Mouse (Mus musculus): ENCODE results near the gene Lrrc10b. TPM values are rescaled to one million over a fixed set of nuclear protein-coding genes. Genes with fewer than 3 reads are reported as not detected.

Lrrc10b gene
- total RNA-seq, 1 experiment from 2014 or later = 2.2 TPM

Other genes with a start within 250 kb of the Lrrc10b start
- gene Myrf, start 216.7 kb downstream of the Lrrc10b start, total RNA-seq (2021) = 0.67 and 1.4 TPM in 2 replicates
- gene Dagla, start 152.6 kb downstream of the Lrrc10b start, total RNA-seq (2021) = 5.5 and 7.3 TPM in 2 replicates
- 21.6 and 27.9 TPM in 2 replicates for gene Syt7, start 68.4 kb downstream of the Lrrc10b start, total RNA-seq (2021)
- gene Ppp1r32, start 25.5 kb upstream of the Lrrc10b start, total RNA-seq (2021) = 0.88 TPM in 1 of 2 replicates, not detected in the other
- 59.8 and 70.4 TPM in 2 replicates for gene Cpsf7, start 67.8 kb upstream of the Lrrc10b start, total RNA-seq (2021)
- 60.6 and 63.5 TPM in 2 replicates for gene Sdhaf2, start 68.7 kb upstream of the Lrrc10b start, total RNA-seq (2021)
- gene Tmem216, start 98.8 kb upstream of the Lrrc10b start, total RNA-seq (2021) = 16.2 and 20.6 TPM in 2 replicates
- gene Cyb561a3, start 119.7 kb upstream of the Lrrc10b start, total RNA-seq (2021) = 18.4 and 25.3 TPM in 2 replicates
- gene Tmem138, start 119.9 kb upstream of the Lrrc10b start, total RNA-seq (2021) = 8.4 and 13.2 TPM in 2 replicates
- gene Ddb1, start 147.9 kb upstream of the Lrrc10b start, total RNA-seq (2021) = 305 and 314 TPM in 2 replicates
- 18.0 and 21.7 TPM in 2 replicates for gene Tkfc, start 148.2 kb upstream of the Lrrc10b start, total RNA-seq (2021)
- gene Vwce, start 176.7 kb upstream of the Lrrc10b start, total RNA-seq (2021) = 0.43 and 1.4 TPM in 2 replicates
- gene Pga5, start 220.6 kb upstream of the Lrrc10b start, total RNA-seq (2021) = not detected in 2 replicates
- gene Vps37c, start 231.3 kb upstream of the Lrrc10b start, total RNA-seq (2021) = 32.4 and 33.6 TPM in 2 replicates